Mouse (Mus musculus) forebrain, embryonic 12.5 days (tissue): ENCODE results near the gene Nipbl. TPM values are rescaled to one million over a fixed set of nuclear protein-coding genes. Genes with fewer than 3 reads are reported as not detected.
"Not testable (repeated sequence)": the region's sequence is repeated elsewhere in the genome, so short reads cannot be mapped to it uniquely, and the experiment has no call there.

ENCODE experiments used
- ATAC-seq: fragments of 200-750 bp; cut with Nextera tagmentation; 2 replicates; pipeline ENCODE4 v1.8.0; 2017; ENCODE audit warnings: moderate TSS enrichment; ENCODE audit not compliant: low FRiP score
- H3K27ac ChIP-seq: fragments of 300-500 bp; sonication (generic); 2 replicates; pipeline ENCODE4 v1.5.1; 2016; ENCODE audit warnings: mild to moderate bottlenecking
- H3K27me3 ChIP-seq: fragments of 300-500 bp; sonication (generic); 2 replicates; pipeline ENCODE4 v1.6.1; 2016; ENCODE audit warnings: mild to moderate bottlenecking
- H3K36me3 ChIP-seq: fragments of 300-500 bp; sonication (generic); replicated peaks from 2 replicates; pipeline ENCODE4 v1.6.1; 2016; ENCODE audit warnings: mild to moderate bottlenecking
- H3K4me1 ChIP-seq: fragments of 300-500 bp; sonication (generic); 2 replicates; pipeline ENCODE4 v1.6.1; 2016
- H3K4me2 ChIP-seq: fragments of 300-500 bp; sonication (generic); 2 replicates; pipeline ENCODE4 v1.6.1; 2016; ENCODE audit warnings: mild to moderate bottlenecking, moderate library complexity
- H3K4me3 ChIP-seq: fragments of 300-500 bp; sonication (generic); replicated peaks from 2 replicates; pipeline ENCODE4 v1.5.1; 2016; ENCODE audit warnings: mild to moderate bottlenecking
- H3K9ac ChIP-seq: fragments of 300-500 bp; sonication (generic); 2 replicates; pipeline ENCODE4 v1.6.1; 2016; ENCODE audit warnings: mild to moderate bottlenecking
- H3K9me3 ChIP-seq: fragments of 300-500 bp; sonication (generic); 2 replicates; pipeline ENCODE4 v1.6.1; 2016
- whole genome bisulfite sequencing: fragments of 180-500 bp; shearing (Covaris S2); methylation state at CpG from one replicate; pipeline ENCODE4 v1.1.7; 2016; 5-methylcytosine and 5-hydroxymethylcytosine counted together
- polyA plus RNA-seq: library from polyadenylated mRNA; unstranded; fragments of >200 nt; fragmentation: Nextera tagmentation; extraction: Ambion mirVana; gene quantifications from 2 replicates; pipeline ENCODE4 v1.2.1, GENCODE M21; 2016

Nipbl gene
- polyA plus RNA-seq = 25.0 and 25.9 TPM in 2 replicates

DNA sequence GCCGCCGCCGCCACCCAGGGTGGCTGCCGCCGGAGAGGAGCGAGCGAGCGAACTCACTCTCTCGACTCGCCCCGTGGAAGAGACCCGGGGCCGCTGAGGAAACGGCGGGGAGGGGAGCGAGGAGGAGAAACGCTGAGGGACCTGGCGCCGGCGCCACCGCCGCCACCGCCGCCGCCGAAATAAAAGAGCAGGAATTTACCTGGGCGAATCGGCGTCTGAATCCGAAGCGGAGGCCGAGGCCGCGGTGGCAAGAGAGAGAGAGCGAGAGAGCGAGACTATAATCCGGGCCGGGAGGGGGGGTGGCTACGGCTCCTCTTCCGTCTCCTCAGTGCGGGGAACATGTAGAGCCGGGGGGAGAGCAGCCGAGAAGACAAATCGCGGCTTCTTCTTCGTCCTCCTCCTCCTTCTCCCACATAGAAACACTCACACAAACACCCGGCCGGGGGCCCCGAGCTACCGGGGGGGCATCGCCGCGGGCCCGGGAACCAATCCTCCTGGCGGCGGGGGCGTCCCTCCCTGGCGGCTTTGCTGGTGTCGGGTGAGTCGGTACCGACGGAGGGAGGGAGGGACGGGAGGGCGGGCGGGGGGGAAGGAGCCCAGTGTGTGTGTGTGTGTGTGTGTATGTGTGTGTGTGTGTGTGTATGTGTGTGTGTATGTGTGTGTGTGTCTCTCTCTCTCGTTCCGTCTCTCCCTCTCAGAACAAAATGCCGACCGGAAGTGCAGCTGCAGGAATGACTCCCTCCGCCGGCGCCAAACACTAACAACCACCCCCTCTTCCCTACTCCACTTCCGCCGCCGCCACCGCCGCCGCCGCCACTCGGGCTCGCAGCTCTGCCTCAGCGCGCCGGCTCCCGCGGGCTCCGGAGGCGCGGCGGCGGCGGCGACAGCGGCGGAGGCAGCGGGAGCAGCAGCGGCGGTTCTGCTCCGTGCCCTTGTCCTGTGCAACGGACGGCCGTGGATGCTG, at the start of gene Nipbl:
TSS of gene Nipbl (minus strand) at position 538 of the 964 bp plus-strand sequence.
- Histone ChIP-seq H3K4me3 (peak within 1 kb of the TSS; percentile 89), H3K4me2 (peak within 1 kb of the TSS; percentile 76), H3K9me3 (no peaks in the 10 kb centered on the region), H3K9ac (peak within 1 kb of the TSS; percentile 98), H3K27ac (peak within 1 kb of the TSS; percentile 99), H3K27me3 (no peaks in the 10 kb centered on the region), H3K4me1 (peaks cover 30% of the 10 kb centered on the region), H3K36me3 (no peaks in the 10 kb centered on the region)
- peak; percentile 89 for ATAC-seq
- WGBS = 1% methylated on average over 56 of the region's 102 CpGs

- Histone ChIP-seq H3K9ac (no peak overlapping the region), H3K4me3 (no peak overlapping the region), H3K36me3 (no peaks in the 10 kb centered on the region), H3K9me3 (no peaks in the 10 kb centered on the region), H3K27me3 (no peaks in the 10 kb centered on the region), H3K4me1 (no peaks in the 10 kb centered on the region), H3K4me2 (no peak overlapping the region), H3K27ac (no peak overlapping the region)
- WGBS = 84% methylated on average over 6 of the region's 6 CpGs
- no peak for ATAC-seq
Observed at GRCm38 (mm10) chr15:8485261-8485660, 41.0 kb upstream of the Nipbl start.

DNA sequence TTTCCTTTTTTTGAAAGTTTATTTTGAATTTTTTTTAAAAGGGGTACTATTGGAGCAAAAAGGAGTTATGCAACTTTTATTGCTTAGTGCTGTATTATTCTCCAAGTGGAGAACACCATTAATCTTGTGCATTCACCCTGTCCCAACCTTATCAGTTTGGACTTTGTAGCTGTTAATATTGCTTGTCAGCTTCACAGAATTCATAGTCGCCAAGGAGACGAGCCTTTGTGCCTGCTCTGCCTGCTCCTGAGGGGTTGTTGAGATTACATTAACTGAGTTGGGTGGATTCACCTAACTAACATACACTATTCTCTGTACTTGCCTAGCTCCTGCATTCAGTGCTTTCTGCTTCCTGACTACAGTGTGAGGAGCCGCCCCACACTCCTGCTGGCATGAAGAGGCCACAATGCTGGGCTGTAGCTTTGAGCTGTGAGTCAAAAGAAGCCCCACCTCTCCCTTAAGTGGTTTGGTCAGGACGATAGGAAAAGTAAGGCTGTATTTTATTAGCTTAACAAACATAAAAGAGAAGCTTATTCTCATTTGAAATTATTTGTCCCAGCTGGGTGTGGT, 24.8 kb upstream of the Nipbl start:
- no peaks in the 10 kb centered on the region for H3K9me3 ChIP-seq

GRCm38 (mm10) chr15:8463521-8463920, 19.3 kb upstream of the Nipbl start:
- ATAC-seq = no peak
- H3K9ac ChIP-seq = no peak overlapping the region
- H3K4me1 ChIP-seq = no peaks in the 10 kb centered on the region
- no peaks in the 10 kb centered on the region for H3K27me3 ChIP-seq
- no peak overlapping the region for H3K4me3 ChIP-seq
- no peaks in the 10 kb centered on the region for H3K9me3 ChIP-seq
- H3K36me3 ChIP-seq = no peaks in the 10 kb centered on the region
- WGBS = 87% methylated on average over 1 of the region's 1 CpGs
- H3K4me2 ChIP-seq = no peak overlapping the region
- H3K27ac ChIP-seq = no peak overlapping the region

More for the DNA sequence above, 24.8 kb upstream of the Nipbl start:
- Histone ChIP-seq H3K27me3 (no peaks in the 10 kb centered on the region), H3K27ac (no peak overlapping the region), H3K36me3 (no peaks in the 10 kb centered on the region), H3K4me1 (no peaks in the 10 kb centered on the region), H3K4me3 (no peak overlapping the region), H3K4me2 (no peak overlapping the region), H3K9ac (no peak overlapping the region)
- no peak for ATAC-seq
- 58% methylated on average over 4 of the region's 4 CpGs for WGBS

DNA sequence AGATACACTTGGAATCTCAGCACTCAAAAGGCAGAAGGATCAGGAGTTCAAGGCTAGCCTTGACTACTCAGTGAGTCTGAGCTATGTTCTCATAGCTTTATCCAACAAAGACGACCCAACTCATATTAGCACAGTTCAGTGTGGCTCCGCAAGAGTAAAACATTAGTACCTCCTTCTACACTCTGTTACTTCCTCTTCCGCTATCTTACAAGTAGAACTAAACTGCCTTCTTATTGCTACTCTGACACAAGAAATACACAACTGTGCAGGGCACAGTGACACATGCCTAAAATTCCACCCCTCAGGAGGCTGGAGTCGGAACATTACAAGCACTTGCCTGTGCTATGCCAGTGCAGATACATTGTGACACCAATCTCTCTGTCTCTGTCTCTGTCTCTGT, 18.5 kb upstream of the Nipbl start:
- H3K4me1 ChIP-seq = no peaks in the 10 kb centered on the region
- H3K9me3 ChIP-seq = no peaks in the 10 kb centered on the region
- H3K36me3 ChIP-seq = no peaks in the 10 kb centered on the region
- no peaks in the 10 kb centered on the region for H3K27me3 ChIP-seq
- H3K9ac ChIP-seq = no peak overlapping the region
- H3K4me2 ChIP-seq = no peak overlapping the region
- H3K27ac ChIP-seq = no peak overlapping the region
- ATAC-seq = no peak
- no peak overlapping the region for H3K4me3 ChIP-seq
- 96% methylated on average over 4 of the region's 4 CpGs for WGBS

GRCm38 (mm10) chr15:8460871-8461270, 16.6 kb upstream of the Nipbl start:
- H3K4me1 ChIP-seq = no peaks in the 10 kb centered on the region
- H3K27me3 ChIP-seq = no peaks in the 10 kb centered on the region
- no peak overlapping the region for H3K27ac ChIP-seq
- WGBS = 92% methylated on average over 2 of the region's 2 CpGs
- no peaks in the 10 kb centered on the region for H3K9me3 ChIP-seq
- no peak overlapping the region for H3K4me2 ChIP-seq
- no peak overlapping the region for H3K9ac ChIP-seq
- ATAC-seq = no peak
- H3K4me3 ChIP-seq = no peak overlapping the region
- no peaks in the 10 kb centered on the region for H3K36me3 ChIP-seq

GRCm38 (mm10) chr15:8459979-8460378, 15.7 kb upstream of the Nipbl start:
- Histone ChIP-seq H3K36me3 (no peaks in the 10 kb centered on the region), H3K4me3 (no peak overlapping the region), H3K4me1 (no peaks in the 10 kb centered on the region), H3K4me2 (no peak overlapping the region), H3K9ac (no peak overlapping the region), H3K9me3 (no peaks in the 10 kb centered on the region), H3K27ac (no peak overlapping the region), H3K27me3 (no peaks in the 10 kb centered on the region)
- WGBS = 95% methylated on average over 2 of the region's 2 CpGs
- ATAC-seq = no peak

- H3K27me3 ChIP-seq, H3K27ac ChIP-seq, H3K9ac ChIP-seq, ATAC-seq, H3K4me2 ChIP-seq, H3K36me3 ChIP-seq, H3K4me3 ChIP-seq, H3K9me3 ChIP-seq, H3K4me1 ChIP-seq: not testable (repeated sequence)
- 93% methylated on average over 2 of the region's 2 CpGs for WGBS
Observed at GRCm38 (mm10) chr15:8456223-8456622, 12.0 kb upstream of the Nipbl start.

- Histone ChIP-seq H3K27me3 (no peaks in the 10 kb centered on the region), H3K36me3 (no peaks in the 10 kb centered on the region), H3K9me3 (no peaks in the 10 kb centered on the region), H3K4me1 (no peaks in the 10 kb centered on the region), H3K4me3 (no peak overlapping the region), H3K27ac (no peak overlapping the region), H3K4me2 (no peak overlapping the region), H3K9ac (no peak overlapping the region)
- ATAC-seq = no peak
- WGBS = 97% methylated on average over 2 of the region's 2 CpGs
Observed at GRCm38 (mm10) chr15:8455486-8455885, 11.2 kb upstream of the Nipbl start.

DNA sequence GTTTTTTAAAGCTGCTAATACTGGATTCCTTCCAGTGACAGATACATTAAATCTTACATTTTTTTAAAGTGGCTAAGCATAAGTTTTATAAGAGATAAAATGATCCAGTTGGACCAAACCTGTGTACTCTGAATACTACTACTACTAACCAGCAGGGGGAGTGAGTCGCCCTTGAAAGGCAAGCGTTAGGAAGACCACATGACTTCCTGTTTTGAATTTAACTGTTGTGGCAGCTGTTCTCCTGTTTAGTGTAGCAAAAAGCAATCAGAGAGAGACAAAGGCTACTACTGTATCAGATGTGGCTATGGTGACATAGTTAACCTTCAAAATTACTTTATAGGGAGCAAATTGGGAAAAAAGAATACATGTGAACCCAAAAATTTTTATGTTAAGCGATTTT, 6.8 kb upstream of the Nipbl start:
- 43% methylated on average over 3 of the region's 3 CpGs for WGBS
- Histone ChIP-seq H3K36me3 (no peaks in the 10 kb centered on the region), H3K27ac (no peak overlapping the region), H3K9me3 (no peaks in the 10 kb centered on the region), H3K4me2 (no peak overlapping the region), H3K9ac (no peak overlapping the region), H3K4me1 (peaks cover 18% of the 10 kb centered on the region), H3K27me3 (no peaks in the 10 kb centered on the region), H3K4me3 (no peak overlapping the region)
- ATAC-seq = peak; percentile 45; the same call in 1 of the 2 replicates

GRCm38 (mm10) chr15:8447193-8447767, 3.0 kb upstream of the Nipbl start:
- WGBS = 78% methylated on average over 8 of the region's 8 CpGs

DNA sequence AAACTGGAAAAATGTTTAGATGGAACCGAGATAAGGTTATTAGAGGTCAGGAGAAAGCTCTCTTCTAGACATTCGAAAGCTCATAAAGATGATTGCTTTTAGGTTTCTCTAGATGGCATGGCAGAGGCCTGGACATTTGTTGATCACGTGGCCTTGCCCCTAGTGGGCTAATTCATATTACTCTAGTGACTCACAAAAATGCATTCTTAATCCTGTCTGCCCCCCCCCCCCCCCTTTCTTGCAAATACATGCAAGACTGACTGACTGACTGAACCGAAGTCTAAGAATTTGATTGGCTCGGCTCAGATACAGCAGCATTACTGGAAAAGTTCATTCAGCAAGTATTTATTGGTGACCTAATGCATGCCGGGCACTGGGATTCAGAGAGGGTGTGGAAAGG, 2.2 kb upstream of the Nipbl start:
- H3K4me1 ChIP-seq = peaks cover 29% of the 10 kb centered on the region
- H3K4me2 ChIP-seq = peak overlapping the region; percentile 76
- WGBS = 3% methylated on average over 6 of the region's 6 CpGs
- H3K27me3 ChIP-seq = no peaks in the 10 kb centered on the region
- H3K9me3 ChIP-seq = no peaks in the 10 kb centered on the region
- H3K9ac ChIP-seq = peak overlapping the region; percentile 98
- 0 out of 2 replicates have a peak overlapping the region, but pooled peaks have one; percentile 33 for H3K27ac ChIP-seq
- H3K36me3 ChIP-seq = no peaks in the 10 kb centered on the region
- H3K4me3 ChIP-seq = peak overlapping the region; percentile 89
- ATAC-seq = no peak

More at GRCm38 (mm10) chr15:8447193-8447767, 3.0 kb upstream of the Nipbl start:
- H3K36me3 ChIP-seq = no peaks in the 10 kb centered on the region
- no peak for ATAC-seq
- H3K27ac ChIP-seq = no peak overlapping the region
- no peaks in the 10 kb centered on the region for H3K27me3 ChIP-seq
- H3K4me3 ChIP-seq = 0 out of 2 replicates have a peak overlapping the region, but pooled peaks have one; percentile 7
- peak overlapping the region; percentile 76 for H3K4me2 ChIP-seq
- peaks cover 24% of the 10 kb centered on the region for H3K4me1 ChIP-seq
- H3K9me3 ChIP-seq = no peaks in the 10 kb centered on the region
- H3K9ac ChIP-seq = 0 out of 2 replicates have a peak overlapping the region, but pooled peaks have one; percentile 25
